Mouse (Mus musculus) limb, embryonic 14.5 days (tissue): ENCODE results near the gene Cyp2w1. TPM values are rescaled to one million over a fixed set of nuclear protein-coding genes. Genes with fewer than 3 reads are reported as not detected.

Experiments
- ATAC-seq: fragments of 200-750 bp; cut with Nextera tagmentation; 2 replicates; pipeline ENCODE4 v1.8.0; 2017; ENCODE audit warnings: low read depth, moderate number of reproducible peaks, moderate TSS enrichment; ENCODE audit not compliant: low FRiP score
- DNase-seq: peaks from one replicate; pipeline ENCODE4 v3.0.0-alpha.2; 2015; ENCODE audit warnings: low spot score
- H3K27ac ChIP-seq: fragments of 300-500 bp; sonication (generic); replicated peaks from 2 replicates; pipeline ENCODE4 v1.5.1; 2014; ENCODE audit warnings: low read depth, mild to moderate bottlenecking, low read length, moderate library complexity, mixed read lengths
- H3K27me3 ChIP-seq: fragments of 300-500 bp; sonication (generic); 2 replicates; pipeline ENCODE4 v1.6.1; 2014; ENCODE audit warnings: low read length, mixed read lengths; ENCODE audit not compliant: control insufficient read depth, insufficient read depth
- H3K36me3 ChIP-seq: fragments of 300-500 bp; sonication (generic); 2 replicates; pipeline ENCODE4 v1.6.1; 2014; ENCODE audit warnings: mild to moderate bottlenecking, low read length, moderate library complexity, mixed read lengths; ENCODE audit not compliant: control insufficient read depth, insufficient read depth
- H3K4me1 ChIP-seq: fragments of 300-500 bp; sonication (generic); 2 replicates; pipeline ENCODE4 v1.6.1; 2014; ENCODE audit warnings: antibody characterized with exemption, low read length, mixed read lengths; ENCODE audit not compliant: control insufficient read depth, insufficient read depth
- H3K4me2 ChIP-seq: fragments of 300-500 bp; sonication (generic); replicated peaks from 2 replicates; pipeline ENCODE4 v1.6.1; 2014; ENCODE audit warnings: low read depth, mild to moderate bottlenecking, low read length, moderate library complexity; ENCODE audit not compliant: severe bottlenecking
- H3K4me3 ChIP-seq: fragments of 300-500 bp; sonication (generic); replicated peaks from 2 replicates; pipeline ENCODE4 v1.5.1; 2014; ENCODE audit warnings: low read length
- H3K9ac ChIP-seq: fragments of 300-500 bp; sonication (generic); 2 replicates; pipeline ENCODE4 v1.6.1; 2014; ENCODE audit warnings: mild to moderate bottlenecking, low read depth, low read length, moderate library complexity; ENCODE audit not compliant: severe bottlenecking
- H3K9me3 ChIP-seq: fragments of 300-500 bp; sonication (generic); 2 replicates; pipeline ENCODE4 v1.6.1; 2016; ENCODE audit warnings: low read length; ENCODE audit not compliant: control insufficient read depth
- POLR2A ChIP-seq: fragments of 200-500 bp; IDR thresholded peaks from 2 replicates; pipeline ENCODE4 v1.8.0; 2012; ENCODE audit warnings: inconsistent platforms, mild to moderate bottlenecking, moderate library complexity, borderline replicate concordance; ENCODE audit not compliant: insufficient read depth, insufficient read length; ENCODE audit errors: extremely low read depth
- WGBS: fragments of 180-500 bp; shearing (Covaris S2); extraction: QIAGEN DNeasy Blood & Tissue Kit; methylation state at CpG from one replicate; pipeline ENCODE4 v1.1.7; 2014; 5-methylcytosine and 5-hydroxymethylcytosine counted together
- polyA plus RNA-seq, 2 experiments: library from polyadenylated mRNA; depleted of rRNA in 1 of 2; stranded (reverse) in 1 of 2; unstranded in 1 of 2; fragments of >200 nt; fragmentation: Nextera tagmentation in 1 of 2; extraction: Ambion mirVana in 1 of 2; gene quantifications; 2 replicates each; pipeline versions ENCODE4 v1.2.1 to v1.2.3; 2012 to 2014

Cyp2w1 gene
- 29.3 and 36.2 TPM in 2 replicates for polyA plus RNA-seq (2012; rRNA removed)
- 19.6 and 20.7 TPM in 2 replicates for polyA plus RNA-seq (2014; fragmentation: Nextera tagmentation; extraction: Ambion mirVana)

- 55% methylated on average over 6 of the region's 6 CpGs for WGBS
- no peak within 1 kb of the TSS for H3K9ac ChIP-seq
- TF ChIP-seq POLR2A, result no peak
- ATAC-seq (no peak), DNase-seq (no peak)
- H3K4me1 ChIP-seq, result peaks cover 10% of the 10 kb centered on the region
- H3K4me3 ChIP-seq, result peak within 1 kb of the TSS; percentile 5; the same call in 1 of the 2 replicates
- H3K27ac ChIP-seq, result no peak within 1 kb of the TSS
- H3K27me3 ChIP-seq, result no peaks in the 10 kb centered on the region
- H3K4me2 ChIP-seq, result peak within 1 kb of the TSS; percentile 11; the same call in 1 of the 2 replicates
- no peaks in the 10 kb centered on the region for H3K36me3 ChIP-seq
- H3K9me3 ChIP-seq, result no peaks in the 10 kb centered on the region
Measured at GRCm38 (mm10) chr5:139352317-139352716, at the start of gene Cyp2w1. Cyp2w1 (plus strand) TSS chr5:139352617.

- H3K4me3 ChIP-seq, result no peak overlapping the region
- WGBS, result 92% methylated on average over 9 of the region's 9 CpGs
- H3K9ac ChIP-seq, result no peak overlapping the region
- no peaks in the 10 kb centered on the region for H3K9me3 ChIP-seq
- H3K27me3 ChIP-seq, result no peaks in the 10 kb centered on the region
- ATAC-seq (no peak), DNase-seq (no peak)
- H3K4me1 ChIP-seq, result no peaks in the 10 kb centered on the region
- TF ChIP-seq POLR2A, result no peak
- H3K36me3 ChIP-seq, result no peaks in the 10 kb centered on the region
- H3K4me2 ChIP-seq, result no peak overlapping the region
- no peak overlapping the region for H3K27ac ChIP-seq
Measured at GRCm38 (mm10) chr5:139303646-139304061, 48.8 kb upstream of the Cyp2w1 start.

GRCm38 (mm10) chr5:139309946-139310345 is 42.5 kb upstream of the Cyp2w1 start:
- Histone ChIP-seq H3K9ac (no peak overlapping the region), H3K9me3 (no peaks in the 10 kb centered on the region), H3K27me3 (no peaks in the 10 kb centered on the region), H3K4me1 (no peaks in the 10 kb centered on the region), H3K4me2 (no peak overlapping the region), H3K36me3 (no peaks in the 10 kb centered on the region), H3K4me3 (no peak overlapping the region), H3K27ac (no peak overlapping the region)
- 76% methylated on average over 3 of the region's 3 CpGs for WGBS
- ATAC-seq (no peak), DNase-seq (no peak)
- TF ChIP-seq POLR2A, result no peak

GRCm38 (mm10) chr5:139310477-139310876 is 41.9 kb upstream of the Cyp2w1 start:
- no peak overlapping the region for H3K27ac ChIP-seq
- TF ChIP-seq POLR2A, result no peak
- DNase-seq, result no peak
- WGBS, result 88% methylated on average over 4 of the region's 4 CpGs
- ATAC-seq, result no peak
- no peaks in the 10 kb centered on the region for H3K4me1 ChIP-seq
- no peak overlapping the region for H3K9ac ChIP-seq
- no peaks in the 10 kb centered on the region for H3K9me3 ChIP-seq
- no peaks in the 10 kb centered on the region for H3K27me3 ChIP-seq
- H3K36me3 ChIP-seq, result no peaks in the 10 kb centered on the region
- H3K4me2 ChIP-seq, result no peak overlapping the region
- H3K4me3 ChIP-seq, result no peak overlapping the region

- WGBS, result 95% methylated on average over 9 of the region's 9 CpGs
- no peak for ATAC-seq
- TF ChIP-seq POLR2A, result no peak
Measured at GRCm38 (mm10) chr5:139311822-139312221, 40.6 kb upstream of the Cyp2w1 start.

GRCm38 (mm10) chr5:139313536-139313935 is 38.9 kb upstream of the Cyp2w1 start:
- no peaks in the 10 kb centered on the region for H3K9me3 ChIP-seq
- no peak for DNase-seq
- no peak for ATAC-seq
- H3K36me3 ChIP-seq, result no peaks in the 10 kb centered on the region
- 66% methylated on average over 9 of the region's 9 CpGs for WGBS
- no peaks in the 10 kb centered on the region for H3K4me1 ChIP-seq
- no peak for TF ChIP-seq POLR2A
- no peak overlapping the region for H3K27ac ChIP-seq
- H3K4me2 ChIP-seq, result no peak overlapping the region
- no peak overlapping the region for H3K4me3 ChIP-seq
- no peaks in the 10 kb centered on the region for H3K27me3 ChIP-seq
- H3K9ac ChIP-seq, result no peak overlapping the region

More at GRCm38 (mm10) chr5:139311822-139312221, 40.6 kb upstream of the Cyp2w1 start:
- no peak overlapping the region for H3K9ac ChIP-seq
- H3K4me3 ChIP-seq, result no peak overlapping the region
- H3K4me2 ChIP-seq, result no peak overlapping the region
- DNase-seq, result no peak
- H3K27me3 ChIP-seq, result no peaks in the 10 kb centered on the region
- no peaks in the 10 kb centered on the region for H3K4me1 ChIP-seq
- H3K9me3 ChIP-seq, result no peaks in the 10 kb centered on the region
- H3K36me3 ChIP-seq, result no peaks in the 10 kb centered on the region
- no peak overlapping the region for H3K27ac ChIP-seq
